Mouse (Mus musculus): ENCODE results near the gene Smad3. TPM values are rescaled to one million over a fixed set of nuclear protein-coding genes. Genes with fewer than 3 reads are reported as not detected.

Gene Smad3
- polyA plus RNA-seq, 1 experiment: 6.1 TPM

- H3K4me3 ChIP-seq (ENCODE audit: control insufficient read depth, low read depth, low read length): no peak overlapping the region
- no peaks in the 10 kb centered on the region for H3K27me3 ChIP-seq (ENCODE audit: control insufficient read depth, insufficient read depth, low read length)
- H3K4me1 ChIP-seq (ENCODE audit: control insufficient read depth, insufficient read depth, low read length): no peaks in the 10 kb centered on the region; the same call in 1 of the 2 replicates
- TF ChIP-seq CTCF (IDR thresholded peaks at IDR 0.05; ENCODE audit: control insufficient read depth, insufficient read depth, insufficient replicate concordance, low read depth, low read length) (no peak), POLR2A (IDR thresholded peaks at IDR 0.05; ENCODE audit: control insufficient read depth, low read depth, low read length) (no peak)
- no peaks in the 10 kb centered on the region for H3K36me3 ChIP-seq (ENCODE audit: control insufficient read depth, insufficient read depth, low read length)
- H3K27ac ChIP-seq (ENCODE audit: control insufficient read depth, insufficient read depth, low read depth, low read length): no peak overlapping the region
Measured at GRCm38 (mm10) chr9:63791716-63792115, 33.9 kb upstream of the Smad3 start.

- Histone ChIP-seq H3K27ac (ENCODE audit: control insufficient read depth, insufficient read depth, low read depth, low read length) (no peak overlapping the region), H3K4me1 (ENCODE audit: control insufficient read depth, insufficient read depth, low read length) (no peaks in the 10 kb centered on the region; the same call in 1 of the 2 replicates), H3K36me3 (ENCODE audit: control insufficient read depth, insufficient read depth, low read length) (no peaks in the 10 kb centered on the region), H3K4me3 (ENCODE audit: control insufficient read depth, low read depth, low read length) (no peak overlapping the region), H3K27me3 (ENCODE audit: control insufficient read depth, insufficient read depth, low read length) (no peaks in the 10 kb centered on the region)
- TF ChIP-seq CTCF (IDR thresholded peaks at IDR 0.05; ENCODE audit: control insufficient read depth, insufficient read depth, insufficient replicate concordance, low read depth, low read length): no peak
- TF ChIP-seq POLR2A (IDR thresholded peaks at IDR 0.05; ENCODE audit: control insufficient read depth, low read depth, low read length): no peak
Measured at GRCm38 (mm10) chr9:63791275-63791674, 33.5 kb upstream of the Smad3 start.

GRCm38 (mm10) chr9:63790222-63790621 lies 32.4 kb upstream of the Smad3 start:
- Histone ChIP-seq H3K27ac (ENCODE audit: control insufficient read depth, insufficient read depth, low read depth, low read length) (no peak overlapping the region), H3K4me1 (ENCODE audit: control insufficient read depth, insufficient read depth, low read length) (no peaks in the 10 kb centered on the region; the same call in 1 of the 2 replicates), H3K36me3 (ENCODE audit: control insufficient read depth, insufficient read depth, low read length) (no peaks in the 10 kb centered on the region), H3K27me3 (ENCODE audit: control insufficient read depth, insufficient read depth, low read length) (no peaks in the 10 kb centered on the region), H3K4me3 (ENCODE audit: control insufficient read depth, low read depth, low read length) (no peak overlapping the region)
- TF ChIP-seq CTCF (IDR thresholded peaks at IDR 0.05; ENCODE audit: control insufficient read depth, insufficient read depth, insufficient replicate concordance, low read depth, low read length) (no peak), POLR2A (IDR thresholded peaks at IDR 0.05; ENCODE audit: control insufficient read depth, low read depth, low read length) (no peak)

DNA sequence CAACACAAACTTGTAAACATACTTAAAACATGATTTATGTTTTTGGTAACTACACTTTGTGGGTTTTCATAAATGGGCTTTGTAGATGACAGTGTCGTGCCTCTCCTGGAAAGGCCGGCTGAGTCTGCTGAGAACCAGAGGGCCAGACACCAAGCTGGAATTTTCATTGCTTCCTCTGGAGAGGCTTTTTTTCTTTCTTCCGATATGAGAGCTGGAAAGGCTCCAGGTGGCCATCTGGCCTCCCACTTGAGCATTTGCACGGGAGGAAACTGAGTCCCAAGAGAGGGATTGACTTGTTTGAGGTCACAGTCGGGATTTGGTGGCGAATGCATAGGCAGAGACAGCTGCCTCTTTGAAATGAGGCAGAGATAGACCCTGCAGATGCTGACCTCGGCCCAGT lies 31.6 kb upstream of the Smad3 start:
- H3K27ac ChIP-seq (ENCODE audit: control insufficient read depth, insufficient read depth, low read depth, low read length): no peak overlapping the region
- H3K27me3 ChIP-seq (ENCODE audit: control insufficient read depth, insufficient read depth, low read length): no peaks in the 10 kb centered on the region
- no peaks in the 10 kb centered on the region for H3K36me3 ChIP-seq (ENCODE audit: control insufficient read depth, insufficient read depth, low read length)
- H3K4me1 ChIP-seq (ENCODE audit: control insufficient read depth, insufficient read depth, low read length): no peaks in the 10 kb centered on the region; the same call in 1 of the 2 replicates
- TF ChIP-seq CTCF (IDR thresholded peaks at IDR 0.05; ENCODE audit: control insufficient read depth, insufficient read depth, insufficient replicate concordance, low read depth, low read length) (no peak), POLR2A (IDR thresholded peaks at IDR 0.05; ENCODE audit: control insufficient read depth, low read depth, low read length) (no peak)
- no peak overlapping the region for H3K4me3 ChIP-seq (ENCODE audit: control insufficient read depth, low read depth, low read length)

DNA sequence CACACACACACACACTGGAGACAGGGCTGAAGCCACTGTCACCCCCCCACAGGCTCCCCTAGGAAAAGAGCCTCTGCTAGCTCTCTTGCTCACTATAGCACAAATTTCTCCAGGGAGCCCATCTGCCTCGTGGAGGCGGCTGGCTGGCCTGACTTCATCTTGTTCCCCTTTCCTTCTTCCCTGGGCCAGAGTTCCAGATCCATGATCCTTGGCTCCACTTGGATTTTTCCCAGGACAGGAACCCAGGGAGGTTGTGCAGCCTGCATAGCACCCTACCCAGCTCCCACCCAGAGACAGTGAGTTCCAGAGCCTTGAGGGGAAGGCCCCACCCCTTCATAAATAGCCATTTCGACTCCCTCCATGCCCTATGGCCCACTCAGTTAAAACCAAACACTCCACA lies 29.8 kb upstream of the Smad3 start:
- Histone ChIP-seq H3K36me3 (ENCODE audit: control insufficient read depth, insufficient read depth, low read length) (no peaks in the 10 kb centered on the region), H3K4me1 (ENCODE audit: control insufficient read depth, insufficient read depth, low read length) (peaks cover under 1% of the 10 kb centered on the region; the same call in 1 of the 2 replicates), H3K27me3 (ENCODE audit: control insufficient read depth, insufficient read depth, low read length) (no peaks in the 10 kb centered on the region), H3K27ac (ENCODE audit: control insufficient read depth, insufficient read depth, low read depth, low read length) (no peak overlapping the region), H3K4me3 (ENCODE audit: control insufficient read depth, low read depth, low read length) (no peak overlapping the region)
- TF ChIP-seq POLR2A (IDR thresholded peaks at IDR 0.05; ENCODE audit: control insufficient read depth, low read depth, low read length) (no peak), CTCF (IDR thresholded peaks at IDR 0.05; ENCODE audit: control insufficient read depth, insufficient read depth, insufficient replicate concordance, low read depth, low read length) (no peak)

GRCm38 (mm10) chr9:63787086-63787485 lies 29.3 kb upstream of the Smad3 start:
- peaks cover 4% of the 10 kb centered on the region for H3K4me1 ChIP-seq (ENCODE audit: control insufficient read depth, insufficient read depth, low read length)
- H3K36me3 ChIP-seq (ENCODE audit: control insufficient read depth, insufficient read depth, low read length): no peaks in the 10 kb centered on the region
- H3K27ac ChIP-seq (ENCODE audit: control insufficient read depth, insufficient read depth, low read depth, low read length): no peak overlapping the region
- no peaks in the 10 kb centered on the region for H3K27me3 ChIP-seq (ENCODE audit: control insufficient read depth, insufficient read depth, low read length)
- H3K4me3 ChIP-seq (ENCODE audit: control insufficient read depth, low read depth, low read length): no peak overlapping the region
- no peak for TF ChIP-seq CTCF (IDR thresholded peaks at IDR 0.05; ENCODE audit: control insufficient read depth, insufficient read depth, insufficient replicate concordance, low read depth, low read length)
- no peak for TF ChIP-seq POLR2A (IDR thresholded peaks at IDR 0.05; ENCODE audit: control insufficient read depth, low read depth, low read length)

GRCm38 (mm10) chr9:63786026-63786670 lies 28.4 kb upstream of the Smad3 start:
- Histone ChIP-seq H3K36me3 (ENCODE audit: control insufficient read depth, insufficient read depth, low read length) (no peaks in the 10 kb centered on the region), H3K27ac (ENCODE audit: control insufficient read depth, insufficient read depth, low read depth, low read length) (no peak overlapping the region), H3K27me3 (ENCODE audit: control insufficient read depth, insufficient read depth, low read length) (no peaks in the 10 kb centered on the region), H3K4me1 (ENCODE audit: control insufficient read depth, insufficient read depth, low read length) (peaks cover 6% of the 10 kb centered on the region), H3K4me3 (ENCODE audit: control insufficient read depth, low read depth, low read length) (no peak overlapping the region)
- TF ChIP-seq POLR2A (IDR thresholded peaks at IDR 0.05; ENCODE audit: control insufficient read depth, low read depth, low read length): no peak
- TF ChIP-seq CTCF (IDR thresholded peaks at IDR 0.05; ENCODE audit: control insufficient read depth, insufficient read depth, insufficient replicate concordance, low read depth, low read length): no peak
